Mouse (Mus musculus): ENCODE results near the gene Eps15. TPM values are rescaled to one million over a fixed set of nuclear protein-coding genes. Genes with fewer than 3 reads are reported as not detected.

Eps15 gene
- polyA plus RNA-seq, 1 experiment from 2014 or later, result 36.3 TPM

- in situ Hi-C loops (cut with MboI; ENCODE audit: low pct_unique_long_range_greater_than_20kb), result no loop called here
- CTCF ChIA-PET, result interaction anchor here (0.7 to 1.3 kb wide), 4 partner anchors 9 to 42 kb away, joined by 3 to 5 read pairs (median 4); no protein-coding TSS in a partner anchor
- ATAC-seq, result no peak
- TF ChIP-seq CTCF (IDR thresholded peaks at IDR 0.05), result no peak
- no peaks in the 10 kb centered on the region for H3K27me3 ChIP-seq
- DNase-seq (ENCODE audit: low read depth, low spot score), result no peak
- POLR2A ChIA-PET, result no interaction called here
Measured at GRCm38 (mm10) chr4:109252199-109252598, 27.9 kb upstream of the Eps15 start.

- CTCF ChIA-PET, result no interaction called here
- no peak for ATAC-seq
- no peak for DNase-seq (ENCODE audit: low read depth, low spot score)
- POLR2A ChIA-PET, result no interaction called here
- H3K27me3 ChIP-seq, result no peaks in the 10 kb centered on the region
- in situ Hi-C loops (cut with MboI; ENCODE audit: low pct_unique_long_range_greater_than_20kb), result no loop called here
- no peak for TF ChIP-seq CTCF (IDR thresholded peaks at IDR 0.05)
Measured at GRCm38 (mm10) chr4:109253664-109254151, 26.4 kb upstream of the Eps15 start.

- in situ Hi-C loops (cut with MboI; ENCODE audit: low pct_unique_long_range_greater_than_20kb), result no loop called here
- H3K27me3 ChIP-seq, result no peaks in the 10 kb centered on the region
- DNase-seq (ENCODE audit: low read depth, low spot score) (no peak), ATAC-seq (no peak)
- TF ChIP-seq CTCF (IDR thresholded peaks at IDR 0.05), result no peak
- POLR2A ChIA-PET, result no interaction called here
- CTCF ChIA-PET, result interaction anchor here (0.9 kb wide), 1 partner anchor 18 kb away, joined by 3 read pairs; no protein-coding TSS in a partner anchor
Measured at GRCm38 (mm10) chr4:109254511-109254910, 25.6 kb upstream of the Eps15 start.

- in situ Hi-C loops (cut with MboI; ENCODE audit: low pct_unique_long_range_greater_than_20kb), result no loop called here
- ChIA-PET CTCF (interaction anchor here (0.9 to 1.4 kb wide), 2 partner anchors 11 to 17 kb away, joined by 3 to 4 read pairs; no protein-coding TSS in a partner anchor), POLR2A (no interaction called here)
- ATAC-seq, result no peak
- H3K27me3 ChIP-seq, result no peaks in the 10 kb centered on the region
- DNase-seq (ENCODE audit: low read depth, low spot score), result no peak
- no peak for TF ChIP-seq CTCF (IDR thresholded peaks at IDR 0.05)
Measured at GRCm38 (mm10) chr4:109255321-109255720, 24.7 kb upstream of the Eps15 start.

GRCm38 (mm10) chr4:109255727-109256417 is 24.2 kb upstream of the Eps15 start:
- CTCF ChIA-PET, result interaction anchor here (1.3 to 1.4 kb wide), 2 partner anchors 10 to 12 kb away, joined by 3 to 4 read pairs; no protein-coding TSS in a partner anchor
- DNase-seq (ENCODE audit: low read depth, low spot score) (no peak), ATAC-seq (no peak)
- no peaks in the 10 kb centered on the region for H3K27me3 ChIP-seq
- TF ChIP-seq CTCF (IDR thresholded peaks at IDR 0.05), result no peak
- in situ Hi-C loops (cut with MboI; ENCODE audit: low pct_unique_long_range_greater_than_20kb), result no loop called here
- POLR2A ChIA-PET, result no interaction called here

- ATAC-seq (no peak), DNase-seq (ENCODE audit: low read depth, low spot score) (no peak)
- CTCF ChIA-PET, result interaction anchor here (1.3 to 1.4 kb wide), 2 partner anchors 9 to 11 kb away, joined by 3 to 4 read pairs; no protein-coding TSS in a partner anchor
- no peaks in the 10 kb centered on the region for H3K27me3 ChIP-seq
- no peak for TF ChIP-seq CTCF (IDR thresholded peaks at IDR 0.05)
- POLR2A ChIA-PET, result no interaction called here
- in situ Hi-C loops (cut with MboI; ENCODE audit: low pct_unique_long_range_greater_than_20kb), result no loop called here
Measured at GRCm38 (mm10) chr4:109256791-109257190, 23.3 kb upstream of the Eps15 start.

- ATAC-seq (no peak), DNase-seq (ENCODE audit: low read depth, low spot score) (no peak)
- POLR2A ChIA-PET, result interaction anchor here (0.5 kb wide), 1 partner anchor 43 kb away, joined by 3 read pairs; no protein-coding TSS in a partner anchor
- TF ChIP-seq CTCF (IDR thresholded peaks at IDR 0.05), result no peak
- CTCF ChIA-PET, result no interaction called here
- in situ Hi-C loops (cut with MboI; ENCODE audit: low pct_unique_long_range_greater_than_20kb), result no loop called here
- H3K27me3 ChIP-seq, result no peaks in the 10 kb centered on the region
Measured at GRCm38 (mm10) chr4:109257639-109258038, 22.4 kb upstream of the Eps15 start.

GRCm38 (mm10) chr4:109262068-109262467 is 18.0 kb upstream of the Eps15 start:
- POLR2A ChIA-PET, result no interaction called here
- in situ Hi-C loops (cut with MboI; ENCODE audit: low pct_unique_long_range_greater_than_20kb), result no loop called here
- no peak for TF ChIP-seq CTCF (IDR thresholded peaks at IDR 0.05)
- H3K27me3 ChIP-seq, result no peaks in the 10 kb centered on the region
- CTCF ChIA-PET, result interaction anchor here (2.1 kb wide), 1 partner anchor 10 kb away, joined by 5 read pairs; no protein-coding TSS in a partner anchor
- ATAC-seq (no peak), DNase-seq (ENCODE audit: low read depth, low spot score) (no peak)

GRCm38 (mm10) chr4:109266056-109266455 is 14.0 kb upstream of the Eps15 start:
- TF ChIP-seq CTCF (IDR thresholded peaks at IDR 0.05), result no peak
- DNase-seq (ENCODE audit: low read depth, low spot score) (no peak), ATAC-seq (no peak)
- POLR2A ChIA-PET, result no interaction called here
- in situ Hi-C loops (cut with MboI; ENCODE audit: low pct_unique_long_range_greater_than_20kb), result no loop called here
- no peaks in the 10 kb centered on the region for H3K27me3 ChIP-seq
- CTCF ChIA-PET, result interaction anchor here (1.7 kb wide), 1 partner anchor 10 kb away, joined by 4 read pairs; no protein-coding TSS in a partner anchor

- DNase-seq (ENCODE audit: low read depth, low spot score) (no peak), ATAC-seq (no peak)
- H3K27me3 ChIP-seq, result no peaks in the 10 kb centered on the region
- in situ Hi-C loops (cut with MboI; ENCODE audit: low pct_unique_long_range_greater_than_20kb), result no loop called here
- POLR2A ChIA-PET, result no interaction called here
- no peak for TF ChIP-seq CTCF (IDR thresholded peaks at IDR 0.05)
- CTCF ChIA-PET, result interaction anchor here (1.7 kb wide), 1 partner anchor 11 kb away, joined by 4 read pairs; no protein-coding TSS in a partner anchor
Measured at GRCm38 (mm10) chr4:109266744-109267143, 13.3 kb upstream of the Eps15 start.

- POLR2A ChIA-PET, result no interaction called here
- ATAC-seq, result no peak
- in situ Hi-C loops (cut with MboI; ENCODE audit: low pct_unique_long_range_greater_than_20kb), result no loop called here
- no peak for DNase-seq (ENCODE audit: low read depth, low spot score)
- CTCF ChIA-PET, result interaction anchor here (1.0 kb wide), 1 partner anchor 11 kb away, joined by 3 read pairs; no protein-coding TSS in a partner anchor
- TF ChIP-seq CTCF (IDR thresholded peaks at IDR 0.05), result no peak
- no peaks in the 10 kb centered on the region for H3K27me3 ChIP-seq
Measured at GRCm38 (mm10) chr4:109267452-109267851, 12.6 kb upstream of the Eps15 start.
